Mouse (Mus musculus) left cerebral cortex, postnatal 10 days (tissue): ENCODE results near the gene Gabra5. TPM values are rescaled to one million over a fixed set of nuclear protein-coding genes. Genes with fewer than 3 reads are reported as not detected.
A peak's percentile ranks its signal among the peaks of the same experiment; 100 is the strongest.

Experiments
- DNase-seq, 2 experiments: peaks; one replicate each; pipeline ENCODE4 v3.0.0; 2021 to 2022; ENCODE audit warnings: low spot score in 2 of 2, mixed read lengths in 1 of 2; ENCODE audit errors: extremely low spot score in 1 of 2
- intact Hi-C: fragments of 180-260 bp; cut with DNase I; formaldehyde crosslinking; loops from one replicate; pipeline ENCODE4 v1.15.1; 2025
- total RNA-seq, 2 experiments: library from RNA; stranded (reverse); gene quantifications; 2 replicates each; pipeline ENCODE4 v1.2.3; 2021

Gene Gabra5
- total RNA-seq, 2 experiments from 2014 or later = 113 to 114 TPM

GRCm38 (mm10) chr7:57411163-57411562 is 98.7 kb downstream of the Gabra5 start:
- DNase-seq = no peak
- intact Hi-C loops = no loop called here

- DNase-seq = no peak
- intact Hi-C loops = no loop called here
Observed at GRCm38 (mm10) chr7:57393551-57393950, 116.3 kb downstream of the Gabra5 start.

- DNase-seq = peak in 1 of 2 experiments; percentile 20
- intact Hi-C loops = no loop called here
Observed at GRCm38 (mm10) chr7:57390046-57390445, 119.8 kb downstream of the Gabra5 start.

- intact Hi-C loops = loop anchor here (10.0 kb wide), 2 partner anchors 222 to 1092 kb away; no protein-coding TSS in a partner anchor
- DNase-seq = no peak
Observed at GRCm38 (mm10) chr7:57387341-57387654, 122.6 kb downstream of the Gabra5 start.

- peak in 1 of 2 experiments; percentile 66 for DNase-seq
- intact Hi-C loops = loop anchor here (10.0 kb wide), 2 partner anchors 222 to 1092 kb away; no protein-coding TSS in a partner anchor
Observed at GRCm38 (mm10) chr7:57386517-57387340, 123.1 kb downstream of the Gabra5 start, which contains the start of gene Gabrg3. TSS of gene Gabrg3 (minus strand) at chr7:57387188.

GRCm38 (mm10) chr7:57384112-57384511 is 125.7 kb downstream of the Gabra5 start:
- peak; percentile 20 to 71 for DNase-seq

GRCm38 (mm10) chr7:57366013-57366390 is 143.9 kb downstream of the Gabra5 start:
- no peak for DNase-seq
- intact Hi-C loops = no loop called here

More at GRCm38 (mm10) chr7:57384112-57384511, 125.7 kb downstream of the Gabra5 start:
- intact Hi-C loops = loop anchor here (5.0 to 10.0 kb wide), 3 partner anchors 219 to 1089 kb away; no protein-coding TSS in a partner anchor

GRCm38 (mm10) chr7:57365134-57366012 is 144.5 kb downstream of the Gabra5 start:
- intact Hi-C loops = no loop called here
- no peak for DNase-seq

GRCm38 (mm10) chr7:57363812-57364211 is 146.0 kb downstream of the Gabra5 start:
- no peak for DNase-seq
- intact Hi-C loops = no loop called here

GRCm38 (mm10) chr7:57357871-57358540 is 151.9 kb downstream of the Gabra5 start:
- DNase-seq = no peak
- intact Hi-C loops = no loop called here

Other genes with a start within 250 kb of the Gabra5 start
- 10 to 100 TPM; 39.4 to 41.0 TPM for gene Gabrg3, start 122.9 kb downstream of the Gabra5 start, total RNA-seq
- 100 to 1,000 TPM; 258 to 276 TPM for gene Gabrb3, start 90.4 kb downstream of the Gabra5 start, total RNA-seq